Mouse (Mus musculus) lung, postnatal 14 days (tissue): Measurements from ENCODE around the gene Tmem248.
"Not testable (repeated sequence)": the region's sequence is repeated elsewhere in the genome, so short reads cannot be mapped to it uniquely, and the experiment has no call there.

Source experiments
- DNase-seq: peaks from one replicate; pipeline ENCODE4 v3.0.0; 2021

Tmem248 gene

GRCm38 (mm10) chr5:130204560-130204959 is 12.3 kb upstream of the Tmem248 start:
- DNase-seq = no peak

- DNase-seq = no peak
These were observed 11.3 kb upstream of the Tmem248 start for GRCm38 (mm10) chr5:130205441-130206023.

GRCm38 (mm10) chr5:130207299-130207698 is 9.6 kb upstream of the Tmem248 start:
- DNase-seq = peak; percentile 28

- no peak for DNase-seq
These were observed 3.9 kb upstream of the Tmem248 start for GRCm38 (mm10) chr5:130212956-130213355.

GRCm38 (mm10) chr5:130217406-130217805 is 525 bp downstream of the Tmem248 start:
- peak; percentile 22 for DNase-seq

GRCm38 (mm10) chr5:130218336-130218735 is 1.5 kb downstream of the Tmem248 start:
- DNase-seq = no peak

- no peak for DNase-seq
These were observed 4.4 kb downstream of the Tmem248 start for GRCm38 (mm10) chr5:130221316-130221715.

GRCm38 (mm10) chr5:130221760-130222145 is 4.9 kb downstream of the Tmem248 start:
- no peak for DNase-seq

GRCm38 (mm10) chr5:130222146-130223004 is 5.5 kb downstream of the Tmem248 start:
- DNase-seq = peak; percentile 96

- no peak for DNase-seq
These were observed 9.9 kb downstream of the Tmem248 start for GRCm38 (mm10) chr5:130226790-130227189.

- DNase-seq = no peak
These were observed 11.2 kb downstream of the Tmem248 start for GRCm38 (mm10) chr5:130228120-130228519.

- no peak for DNase-seq
These were observed 19.4 kb downstream of the Tmem248 start for GRCm38 (mm10) chr5:130236302-130236701.

GRCm38 (mm10) chr5:130239236-130239635 is 22.4 kb downstream of the Tmem248 start:
- DNase-seq = no peak

- no peak for DNase-seq
These were observed 23.0 kb downstream of the Tmem248 start for GRCm38 (mm10) chr5:130239856-130240255.

GRCm38 (mm10) chr5:130241426-130241825 is 24.5 kb downstream of the Tmem248 start:
- DNase-seq = no peak

- no peak for DNase-seq
These were observed 30.9 kb downstream of the Tmem248 start for GRCm38 (mm10) chr5:130247823-130248222.

GRCm38 (mm10) chr5:130254164-130255016 is 37.5 kb downstream of the Tmem248 start:
- DNase-seq = peak; percentile 43

- DNase-seq = peak; percentile 98
These were observed 38.3 kb downstream of the Tmem248 start, which contains the start of the genes Sbds and Tyw1 for GRCm38 (mm10) chr5:130255017-130255720. Gene Sbds, minus strand, starts transcription at chr5:130255530. Gene Tyw1, plus strand, starts transcription at chr5:130255619.

- not testable (repeated sequence) for DNase-seq
These were observed 39.1 kb downstream of the Tmem248 start for GRCm38 (mm10) chr5:130255799-130256525.

- DNase-seq = peak; percentile 94
These were observed 39.9 kb downstream of the Tmem248 start for GRCm38 (mm10) chr5:130256678-130257271.

GRCm38 (mm10) chr5:130257303-130257702 is 40.4 kb downstream of the Tmem248 start:
- no peak for DNase-seq
